Mouse (Mus musculus) small intestine, adult 2 months (tissue): ENCODE data around the gene Sept11. TPM values are rescaled to one million over a fixed set of nuclear protein-coding genes. Genes with fewer than 3 reads are reported as not detected.

Experiments used
- H3K27ac ChIP-seq: fragments of 200-500 bp; 2 replicates; pipeline ENCODE4 v1.5.1; 2012; ENCODE audit warnings: low read depth, low read length, control low read depth, inconsistent platforms; ENCODE audit not compliant: insufficient read depth
- H3K27me3 ChIP-seq: fragments of 200-500 bp; 2 replicates; pipeline ENCODE4 v1.6.1; 2012; ENCODE audit warnings: mild to moderate bottlenecking, moderate library complexity, low read length, inconsistent platforms; ENCODE audit not compliant: control insufficient read depth, insufficient read depth
- H3K36me3 ChIP-seq: fragments of 200-500 bp; 2 replicates; pipeline ENCODE4 v1.6.1; 2012; ENCODE audit warnings: mild to moderate bottlenecking, low read length, control low read depth, inconsistent platforms; ENCODE audit not compliant: control insufficient read depth, insufficient read depth
- H3K4me1 ChIP-seq: fragments of 200-500 bp; 2 replicates; pipeline ENCODE4 v1.6.1; 2012; ENCODE audit warnings: low read length, inconsistent platforms, mixed read lengths; ENCODE audit not compliant: control insufficient read depth, insufficient read depth, insufficient read length
- H3K4me3 ChIP-seq: fragments of 200-500 bp; 2 replicates; pipeline ENCODE4 v1.5.1; 2012; ENCODE audit warnings: low read depth, mild to moderate bottlenecking, control low read depth, inconsistent platforms, low read length, moderate library complexity
- CTCF ChIP-seq: fragments of 200-500 bp; IDR thresholded peaks from 2 replicates; pipeline ENCODE4 v1.5.1; 2012; ENCODE audit warnings: low read depth, mild to moderate bottlenecking, control low read depth, inconsistent platforms, low read length, moderate library complexity, mixed read lengths; ENCODE audit not compliant: insufficient replicate concordance, insufficient read length; ENCODE audit errors: extremely low read depth
- POLR2A ChIP-seq: fragments of 200-500 bp; IDR thresholded peaks from 2 replicates; pipeline ENCODE4 v1.6.1; 2012; ENCODE audit warnings: low read depth, mild to moderate bottlenecking, control low read depth, inconsistent platforms, low read length, moderate library complexity
- WGBS: fragments of 180-500 bp; shearing (Covaris S2); methylation state at CpG from one replicate; pipeline ENCODE4 v1.1.7; 2018; 5-methylcytosine and 5-hydroxymethylcytosine counted together
- polyA plus RNA-seq: library from polyadenylated mRNA; depleted of rRNA; stranded (reverse); fragments of >200 nt; gene quantifications from 2 replicates; pipeline ENCODE4 v1.2.3, GENCODE M21; 2012

Sept11 gene
- polyA plus RNA-seq, 1 experiment, result 12.9 TPM

DNA sequence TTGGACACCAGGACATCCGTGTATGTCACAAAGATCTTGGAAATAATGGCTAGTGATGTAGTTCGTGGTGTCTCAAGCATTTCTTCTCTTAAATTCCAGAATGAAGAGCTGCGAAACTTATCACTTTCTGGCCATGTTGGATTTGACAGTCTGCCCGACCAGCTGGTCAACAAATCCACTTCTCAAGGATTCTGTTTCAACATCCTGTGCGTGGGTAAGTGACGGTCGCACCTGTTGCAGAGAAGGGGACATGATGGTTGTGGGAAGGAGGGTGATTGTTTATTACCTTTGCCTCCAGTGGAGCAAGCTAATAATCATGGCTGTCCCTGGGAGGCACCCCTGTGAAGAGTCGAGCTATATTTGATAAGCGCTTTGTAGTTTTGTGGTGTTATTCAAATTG, 46.1 kb downstream of the Sept11 start:
- TF ChIP-seq CTCF (no peak), POLR2A (no peak)
- Histone ChIP-seq H3K27ac (no peak overlapping the region), H3K4me1 (no peaks in the 10 kb centered on the region; the same call in 1 of the 2 replicates), H3K4me3 (no peak overlapping the region), H3K36me3 (peaks cover 15% of the 10 kb centered on the region), H3K27me3 (no peaks in the 10 kb centered on the region)
- 91% methylated on average over 9 of the region's 9 CpGs for WGBS

DNA sequence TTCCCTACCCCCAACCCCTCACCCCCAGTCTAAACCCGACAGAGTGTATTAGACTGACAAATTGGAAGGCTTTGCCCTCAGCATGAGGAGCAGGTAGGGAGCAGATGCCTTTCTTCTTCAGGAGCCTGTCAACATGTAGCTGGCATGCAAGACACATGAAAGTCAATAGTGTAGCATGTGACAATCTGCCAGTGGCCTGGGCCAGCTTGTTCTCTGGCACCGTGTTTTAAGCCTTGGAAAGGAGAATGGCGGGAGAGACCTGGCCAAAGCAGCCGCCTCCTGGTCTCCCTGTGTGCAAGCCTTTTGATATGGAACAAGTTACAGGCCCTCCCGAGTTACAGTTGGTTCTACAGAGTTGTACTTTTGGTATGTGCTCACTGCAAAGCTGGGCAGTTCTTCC, 47.5 kb downstream of the Sept11 start:
- no peak overlapping the region for H3K4me3 ChIP-seq
- H3K36me3 ChIP-seq, result peaks cover 15% of the 10 kb centered on the region
- no peak overlapping the region for H3K27ac ChIP-seq
- no peaks in the 10 kb centered on the region for H3K27me3 ChIP-seq
- TF ChIP-seq CTCF (no peak), POLR2A (no peak)
- no peaks in the 10 kb centered on the region; the same call in 1 of the 2 replicates for H3K4me1 ChIP-seq
- WGBS, result 81% methylated on average over 5 of the region's 5 CpGs

DNA sequence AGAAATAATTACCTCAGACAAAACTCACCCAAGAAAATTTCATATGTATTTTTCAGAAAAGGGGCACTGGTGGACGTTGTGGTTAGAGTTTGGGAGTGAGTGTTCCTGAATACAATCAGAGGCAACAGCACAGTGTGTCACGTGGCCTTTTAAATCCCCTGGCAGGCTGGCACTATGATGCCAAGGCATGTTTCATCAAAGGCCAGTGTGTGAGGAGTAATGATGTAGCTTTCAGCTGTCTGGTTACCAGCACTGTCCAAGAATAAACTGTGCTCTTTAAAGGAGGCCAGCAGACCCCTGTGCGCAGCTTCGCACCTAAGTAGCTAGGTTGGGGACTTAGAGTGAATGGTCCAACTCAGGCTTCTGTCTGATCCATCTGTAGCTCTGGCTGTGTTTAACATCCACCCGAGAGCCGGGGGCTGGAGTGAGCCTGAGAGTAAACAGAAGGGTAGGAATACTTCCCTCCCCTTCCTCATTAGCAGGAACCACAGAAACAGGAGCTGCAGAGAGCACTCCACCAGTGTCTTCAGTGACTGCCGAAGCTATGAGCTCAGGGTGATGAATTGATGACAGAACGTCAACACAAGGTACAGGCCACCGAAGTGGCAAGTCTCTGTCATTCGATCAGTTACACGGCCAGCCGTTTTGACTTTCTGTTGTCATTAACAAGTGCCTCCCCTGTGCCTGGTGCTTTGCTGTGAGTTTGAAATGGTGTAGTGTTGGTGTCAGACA, 50.3 kb downstream of the Sept11 start:
- Histone ChIP-seq H3K4me1 (no peaks in the 10 kb centered on the region), H3K4me3 (no peak overlapping the region), H3K27ac (no peak overlapping the region), H3K27me3 (no peaks in the 10 kb centered on the region), H3K36me3 (peaks cover 18% of the 10 kb centered on the region)
- TF ChIP-seq CTCF (no peak), POLR2A (no peak)
- 79% methylated on average over 12 of the region's 12 CpGs for WGBS

DNA sequence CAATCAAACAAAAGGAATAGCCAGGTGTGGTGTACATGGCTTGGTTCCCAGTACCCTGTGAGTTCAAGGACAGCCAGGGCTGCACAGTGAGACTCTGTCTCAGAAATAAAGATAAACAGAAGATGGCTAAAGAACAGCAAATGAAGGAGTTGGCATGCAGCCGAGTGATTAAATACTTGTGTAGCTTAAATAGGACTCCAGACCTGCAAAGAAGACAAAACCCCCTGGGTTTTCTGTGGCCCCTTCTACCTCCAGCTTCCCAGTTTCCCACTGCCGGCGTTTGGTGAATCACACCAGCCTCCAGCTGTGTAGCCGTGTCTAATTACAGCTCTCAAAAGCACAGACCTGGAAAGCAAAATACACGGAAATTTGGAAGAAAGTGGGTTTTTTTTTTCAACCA, 51.6 kb downstream of the Sept11 start:
- WGBS, result 65% methylated on average over 5 of the region's 5 CpGs
- no peak for TF ChIP-seq POLR2A
- Histone ChIP-seq H3K4me1 (peaks cover 2% of the 10 kb centered on the region; the same call in 1 of the 2 replicates), H3K27ac (no peak overlapping the region), H3K4me3 (no peak overlapping the region), H3K27me3 (no peaks in the 10 kb centered on the region), H3K36me3 (peaks cover 15% of the 10 kb centered on the region)

DNA sequence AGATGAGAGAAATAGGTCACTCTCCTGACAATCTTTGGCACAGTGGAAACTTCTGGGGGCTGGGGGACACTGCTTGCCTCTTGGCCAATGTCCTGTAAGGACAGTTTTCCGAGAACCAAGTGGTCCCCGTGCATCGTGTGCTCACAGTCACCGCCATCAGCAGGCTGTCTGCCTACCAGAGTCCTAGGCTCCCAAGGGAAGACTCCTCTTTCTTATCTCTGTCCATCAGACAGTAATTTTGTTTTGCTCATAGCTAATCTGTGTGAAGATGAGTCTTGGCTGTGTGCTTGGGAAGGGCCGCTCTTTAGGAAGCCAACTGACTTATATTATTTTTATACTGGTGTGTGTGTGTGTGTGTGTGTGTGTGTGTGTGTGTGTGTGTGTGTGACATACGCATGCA, 52.3 kb downstream of the Sept11 start:
- Histone ChIP-seq H3K36me3 (peaks cover 13% of the 10 kb centered on the region), H3K4me1 (peaks cover 3% of the 10 kb centered on the region; the same call in 1 of the 2 replicates), H3K27me3 (no peaks in the 10 kb centered on the region), H3K27ac (no peak overlapping the region), H3K4me3 (no peak overlapping the region)
- TF ChIP-seq POLR2A (no peak), CTCF (no peak)
- WGBS, result 89% methylated on average over 6 of the region's 6 CpGs

DNA sequence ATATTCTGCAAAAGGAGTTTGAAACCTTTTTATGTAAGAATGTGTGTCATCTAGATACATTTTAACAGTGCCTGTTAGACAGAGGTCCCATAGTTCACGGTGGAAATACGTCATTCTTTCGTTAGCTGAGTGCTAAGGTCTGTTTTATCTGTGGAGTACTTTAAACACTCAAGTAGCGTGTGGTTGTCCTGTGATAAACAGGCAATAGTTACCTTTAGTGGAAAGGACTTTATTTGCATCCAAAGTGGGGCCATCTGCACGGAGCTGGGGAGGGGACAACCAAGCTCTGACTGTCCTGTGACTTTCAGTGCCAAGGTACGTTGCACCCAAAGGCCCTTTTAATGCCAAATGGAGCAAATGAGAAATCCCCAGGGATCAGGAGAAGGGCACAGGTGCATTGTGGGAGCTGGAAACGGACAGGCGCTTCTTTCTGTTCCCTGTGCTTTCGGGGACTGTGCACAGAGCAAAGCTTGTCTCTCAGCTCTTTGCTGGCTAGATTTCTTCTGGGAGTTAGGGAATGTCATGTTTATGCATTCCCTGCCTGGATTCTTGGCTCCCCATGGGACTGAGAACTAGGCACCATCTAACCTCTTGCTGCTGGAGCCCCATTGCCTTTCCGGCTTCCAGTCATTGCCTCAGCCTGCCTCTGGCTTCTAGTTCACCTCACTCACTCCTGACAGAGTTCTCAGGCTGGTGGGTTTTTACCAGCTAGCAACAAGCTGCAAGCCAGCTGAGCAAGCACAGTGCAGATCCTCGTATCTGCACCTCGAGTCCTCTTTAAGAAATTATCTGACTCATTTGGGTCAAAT, 56.9 kb downstream of the Sept11 start:
- Histone ChIP-seq H3K36me3 (peaks cover 9% of the 10 kb centered on the region), H3K4me3 (no peak overlapping the region), H3K27me3 (no peaks in the 10 kb centered on the region), H3K4me1 (peaks cover 7% of the 10 kb centered on the region; the same call in 1 of the 2 replicates), H3K27ac (peak overlapping the region; percentile 10; the same call in 1 of the 2 replicates)
- 76% methylated on average over 12 of the region's 12 CpGs for WGBS
- TF ChIP-seq CTCF (no peak), POLR2A (no peak)

DNA sequence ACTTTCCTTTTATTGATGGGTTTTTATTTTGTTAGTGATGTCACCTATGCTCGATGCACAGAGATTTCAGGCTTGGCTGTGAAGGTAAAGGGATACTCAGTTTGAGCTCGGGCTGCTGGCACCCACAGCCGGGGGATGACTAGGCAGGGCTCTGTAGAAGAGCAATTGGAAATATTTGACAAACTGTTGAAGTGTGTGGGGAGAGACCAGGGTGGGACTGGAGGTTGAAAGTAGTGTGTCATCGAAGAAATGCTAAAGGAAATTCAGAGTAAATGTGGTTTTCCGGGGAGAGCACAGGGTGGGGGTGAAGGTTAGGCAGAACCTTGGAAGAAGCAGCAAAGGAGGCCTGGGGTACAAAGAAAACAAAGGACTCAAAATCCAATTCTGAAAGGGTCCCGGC, 58.7 kb downstream of the Sept11 start:
- peaks cover 7% of the 10 kb centered on the region; the same call in 1 of the 2 replicates for H3K4me1 ChIP-seq
- H3K36me3 ChIP-seq, result peaks cover 12% of the 10 kb centered on the region
- TF ChIP-seq POLR2A (no peak), CTCF (no peak)
- no peaks in the 10 kb centered on the region for H3K27me3 ChIP-seq
- 59% methylated on average over 6 of the region's 6 CpGs for WGBS
- peak overlapping the region; percentile 4; the same call in 1 of the 2 replicates for H3K4me3 ChIP-seq
- H3K27ac ChIP-seq, result peak overlapping the region; percentile 54
